Mouse (Mus musculus): Measurements from ENCODE around the gene Cd3g. TPM values are rescaled to one million over a fixed set of nuclear protein-coding genes. Genes with fewer than 3 reads are reported as not detected.

Cd3g gene
- total RNA-seq, 1 experiment from 2014 or later, result 14.2 TPM

- ATAC-seq (replicated peaks; ENCODE audit: insufficient number of reproducible peaks, low FRiP score, low TSS enrichment, poor library complexity, severe bottlenecking), result no peak
Measured at GRCm38 (mm10) chr9:44942421-44942820, 37.8 kb downstream of the Cd3g start.

- no peak for ATAC-seq (replicated peaks; ENCODE audit: insufficient number of reproducible peaks, low FRiP score, low TSS enrichment, poor library complexity, severe bottlenecking)
Measured at GRCm38 (mm10) chr9:44941756-44942155, 38.5 kb downstream of the Cd3g start.

GRCm38 (mm10) chr9:44921543-44921942 lies 58.7 kb downstream of the Cd3g start:
- no peak for ATAC-seq (replicated peaks; ENCODE audit: insufficient number of reproducible peaks, low FRiP score, low TSS enrichment, poor library complexity, severe bottlenecking)

- peak; percentile 37 for ATAC-seq (replicated peaks; ENCODE audit: insufficient number of reproducible peaks, low FRiP score, low TSS enrichment, poor library complexity, severe bottlenecking)
Measured at GRCm38 (mm10) chr9:44921123-44921468, 59.1 kb downstream of the Cd3g start.

GRCm38 (mm10) chr9:44920374-44921122 lies 59.7 kb downstream of the Cd3g start, which contains the start of gene Atp5l:
Gene Atp5l, minus strand, starts transcription at chr9:44920742.
- ATAC-seq (replicated peaks; ENCODE audit: insufficient number of reproducible peaks, low FRiP score, low TSS enrichment, poor library complexity, severe bottlenecking), result peak; percentile 89

GRCm38 (mm10) chr9:44919606-44920005 lies 60.6 kb downstream of the Cd3g start:
- ATAC-seq (replicated peaks; ENCODE audit: insufficient number of reproducible peaks, low FRiP score, low TSS enrichment, poor library complexity, severe bottlenecking), result no peak

Other genes starting within 250 kb of the Cd3g start
- gene Phldb1, start 245.2 kb downstream of the Cd3g start, total RNA-seq (2017), result 2.1 to 4.3 TPM (median 3.1 TPM) in 3 replicates
- gene Arcn1, start 212.6 kb downstream of the Cd3g start, total RNA-seq (2017), result 156 to 231 TPM (median 178 TPM) in 3 replicates
- gene Ift46, start 212.5 kb downstream of the Cd3g start, total RNA-seq (2017), result 20.1 to 53.5 TPM (median 37.4 TPM) in 3 replicates
- gene Tmem25, start 181.1 kb downstream of the Cd3g start, total RNA-seq (2017), result 0.48 TPM in 1 of 3 replicates, not detected in the others
- gene Ttc36, start 177.4 kb downstream of the Cd3g start, total RNA-seq (2017), result not detected in 3 replicates
- gene Kmt2a, start 99.1 kb downstream of the Cd3g start, total RNA-seq (2017), result 11.5 to 40.0 TPM (median 13.4 TPM) in 3 replicates
- 129 to 228 TPM (median 191 TPM) in 3 replicates for gene Atp5l, start 59.7 kb downstream of the Cd3g start, total RNA-seq (2017)
- 17.7 to 43.2 TPM (median 41.6 TPM) in 3 replicates for gene Ube4a, start 14.8 kb downstream of the Cd3g start, total RNA-seq (2017)
- 3.0 to 5.9 TPM (median 3.4 TPM) in 3 replicates for gene Cd3d, start 1.4 kb upstream of the Cd3g start, total RNA-seq (2017)
- gene Cd3e, start 29.2 kb upstream of the Cd3g start, total RNA-seq (2017), result 0.32 to 1.6 TPM (median 0.76 TPM) in 3 replicates
- not detected in 3 replicates for gene Mpzl2, start 59.4 kb upstream of the Cd3g start, total RNA-seq (2017)
- 5.0 to 6.5 TPM (median 5.9 TPM) in 3 replicates for gene Mpzl3, start 74.8 kb upstream of the Cd3g start, total RNA-seq (2017)
- 3.2 to 7.0 TPM (median 5.8 TPM) in 3 replicates for gene Jaml, start 98.8 kb upstream of the Cd3g start, total RNA-seq (2017)
- 0.58 to 0.67 TPM in 2 of 3 replicates, not detected in the other for gene Scn2b, start 137.4 kb upstream of the Cd3g start, total RNA-seq (2017)
- not detected in 3 replicates for gene Scn4b, start 158.0 kb upstream of the Cd3g start, total RNA-seq (2017)
- 1.7 to 7.5 TPM (median 4.2 TPM) in 3 replicates for gene BC049352, start 201.6 kb upstream of the Cd3g start, total RNA-seq (2017)
- gene Tmprss4, start 223.7 kb upstream of the Cd3g start, total RNA-seq (2017), result not detected in 3 replicates